Mouse (Mus musculus): Measurements from ENCODE around the gene Samd15. TPM values are rescaled to one million over a fixed set of nuclear protein-coding genes. Genes with fewer than 3 reads are reported as not detected.
"Not testable (repeated sequence)": the region's sequence is repeated elsewhere in the genome, so short reads cannot be mapped to it uniquely, and the experiment has no call there.

Gene Samd15
- polyA plus RNA-seq (2015; fragmentation: Nextera tagmentation; extraction: Ambion mirVana) = 0.85 and 1.0 TPM in 2 replicates

DNA sequence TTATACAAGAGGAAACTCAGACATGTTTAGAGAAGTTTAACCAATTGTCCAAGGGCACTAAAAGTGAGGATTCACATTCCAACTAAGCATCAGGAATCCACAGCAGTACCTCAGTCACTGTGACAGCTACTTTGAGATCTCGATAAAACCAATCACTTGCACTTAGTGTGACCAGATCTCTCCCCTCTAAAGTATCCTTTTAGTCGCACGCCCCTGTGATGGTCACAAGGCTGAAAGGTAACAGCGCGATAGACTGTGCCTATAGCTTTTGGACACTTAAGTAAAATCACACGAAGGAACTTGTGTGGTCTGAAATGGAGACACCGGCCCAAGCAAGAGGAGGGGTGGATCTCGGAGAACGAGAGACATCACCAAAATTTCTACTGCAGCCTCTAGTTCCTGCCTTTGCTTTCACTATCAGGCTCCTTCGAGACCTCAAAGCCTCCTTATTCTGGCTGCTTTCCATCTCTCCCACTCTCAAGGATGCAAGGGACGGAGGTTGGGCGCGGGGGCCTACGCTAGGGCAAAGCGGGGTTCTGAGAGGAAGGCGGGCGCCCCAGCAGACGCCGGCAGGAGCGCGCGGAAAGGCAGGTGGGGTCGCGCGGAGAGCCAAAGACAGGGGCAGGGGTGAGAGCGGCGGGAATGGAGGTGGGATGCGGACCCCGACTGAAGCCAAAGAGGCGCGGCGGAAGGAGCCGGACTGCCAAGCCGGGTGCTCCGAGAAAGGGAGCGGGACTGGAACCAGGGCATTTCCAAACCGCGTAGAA lies at the start of gene Samd15:
TSS of gene Samd15 (plus strand) at position 518 of the 767 bp plus-strand sequence.
- H3K9me3 ChIP-seq (ENCODE audit: control insufficient read depth, low read length) = no peaks in the 10 kb centered on the region
- H3K4me1 ChIP-seq (replicated peaks; ENCODE audit: control insufficient read depth, insufficient read depth) = no peaks in the 10 kb centered on the region
- peak within 1 kb of the TSS; percentile 90 for H3K4me3 ChIP-seq (ENCODE audit: low read depth, low read length)
- ATAC-seq (ENCODE audit: low FRiP score, low TSS enrichment) (peak; percentile 62), DNase-seq (ENCODE audit: low spot score) (peak; percentile 38)
- WGBS = under 1% methylated on average over 34 of the region's 38 CpGs
- H3K9ac ChIP-seq (ENCODE audit: low read length) = peak within 1 kb of the TSS; percentile 94
- peak within 1 kb of the TSS; percentile 67 for H3K27ac ChIP-seq (replicated peaks)
- H3K36me3 ChIP-seq (ENCODE audit: control insufficient read depth, insufficient read depth, low read length) = no peaks in the 10 kb centered on the region
- peak within 1 kb of the TSS; percentile 97 for H3K4me2 ChIP-seq (replicated peaks; ENCODE audit: low read depth)
- TF ChIP-seq EP300 (optimal IDR thresholded peaks at IDR 0.05) = no peak
- no peak for TF ChIP-seq CTCF (IDR thresholded peaks at IDR 0.05; ENCODE audit: low read depth)
- H3K27me3 ChIP-seq (ENCODE audit: control insufficient read depth, insufficient read depth, low read length) = no peaks in the 10 kb centered on the region

GRCm38 (mm10) chr12:87154448-87154847 lies 45.1 kb upstream of the Samd15 start:
- not testable (repeated sequence) for H3K4me2 ChIP-seq (replicated peaks; ENCODE audit: low read depth); ATAC-seq (ENCODE audit: low FRiP score, low TSS enrichment); H3K9ac ChIP-seq (ENCODE audit: low read length); H3K27ac ChIP-seq (replicated peaks); H3K36me3 ChIP-seq (ENCODE audit: control insufficient read depth, insufficient read depth, low read length); DNase-seq (ENCODE audit: low spot score); H3K9me3 ChIP-seq (ENCODE audit: control insufficient read depth, low read length); H3K27me3 ChIP-seq (ENCODE audit: control insufficient read depth, insufficient read depth, low read length); H3K4me3 ChIP-seq (ENCODE audit: low read depth, low read length); H3K4me1 ChIP-seq (replicated peaks; ENCODE audit: control insufficient read depth, insufficient read depth)
- WGBS = 90% methylated on average over 4 of the region's 4 CpGs

DNA sequence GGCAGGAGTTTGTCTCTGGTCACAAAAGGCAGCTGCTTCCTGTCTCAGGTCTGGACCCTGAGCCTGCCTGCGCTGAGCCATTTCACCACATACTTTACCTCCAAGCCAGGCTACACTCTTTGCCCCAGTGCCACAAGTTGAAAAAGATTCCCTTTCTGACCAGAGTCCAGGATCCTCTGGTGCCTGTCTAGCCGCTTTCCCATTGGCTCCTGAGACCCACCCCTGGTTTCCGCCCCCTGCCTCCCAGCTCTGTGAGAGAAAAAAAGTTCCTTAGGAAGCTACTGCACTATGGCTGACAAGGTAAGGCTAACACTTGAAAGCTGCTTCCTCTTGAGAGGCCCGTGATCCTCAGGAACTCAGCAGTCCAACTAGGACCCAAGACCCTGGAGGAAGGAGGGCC lies 42.2 kb upstream of the Samd15 start:
- no peak overlapping the region for H3K27ac ChIP-seq (replicated peaks)
- H3K4me2 ChIP-seq (replicated peaks; ENCODE audit: low read depth) = no peak overlapping the region
- no peaks in the 10 kb centered on the region for H3K4me1 ChIP-seq (replicated peaks; ENCODE audit: control insufficient read depth, insufficient read depth)
- DNase-seq (ENCODE audit: low spot score) = peak; percentile 56
- 34% methylated on average over 4 of the region's 4 CpGs for WGBS
- H3K27me3 ChIP-seq (ENCODE audit: control insufficient read depth, insufficient read depth, low read length) = no peaks in the 10 kb centered on the region
- ATAC-seq (ENCODE audit: low FRiP score, low TSS enrichment) = peak; percentile 67; the same call in 1 of the 2 replicates
- H3K9ac ChIP-seq (ENCODE audit: low read length) = no peak overlapping the region
- H3K4me3 ChIP-seq (ENCODE audit: low read depth, low read length) = no peak overlapping the region
- no peaks in the 10 kb centered on the region for H3K9me3 ChIP-seq (ENCODE audit: control insufficient read depth, low read length)
- TF ChIP-seq CTCF (IDR thresholded peaks at IDR 0.05; ENCODE audit: low read depth) (no peak), EP300 (optimal IDR thresholded peaks at IDR 0.05) (no peak)
- H3K36me3 ChIP-seq (ENCODE audit: control insufficient read depth, insufficient read depth, low read length) = no peaks in the 10 kb centered on the region; the same call in 1 of the 2 replicates

- Histone ChIP-seq H3K27ac (replicated peaks) (no peak overlapping the region), H3K27me3 (ENCODE audit: control insufficient read depth, insufficient read depth, low read length) (no peaks in the 10 kb centered on the region), H3K4me3 (ENCODE audit: low read depth, low read length) (no peak overlapping the region), H3K36me3 (ENCODE audit: control insufficient read depth, insufficient read depth, low read length) (no peaks in the 10 kb centered on the region; the same call in 1 of the 2 replicates), H3K4me2 (replicated peaks; ENCODE audit: low read depth) (no peak overlapping the region), H3K9me3 (ENCODE audit: control insufficient read depth, low read length) (no peaks in the 10 kb centered on the region), H3K4me1 (replicated peaks; ENCODE audit: control insufficient read depth, insufficient read depth) (no peaks in the 10 kb centered on the region), H3K9ac (ENCODE audit: low read length) (no peak overlapping the region)
- 0 out of 2 replicates have a peak, but pooled peaks have one; percentile 45 for ATAC-seq (ENCODE audit: low FRiP score, low TSS enrichment)
- no peak for TF ChIP-seq EP300 (optimal IDR thresholded peaks at IDR 0.05)
- DNase-seq (ENCODE audit: low spot score) = no peak
- WGBS = 52% methylated on average over 7 of the region's 7 CpGs
Observed at GRCm38 (mm10) chr12:87158099-87158498, 41.4 kb upstream of the Samd15 start.

- Histone ChIP-seq H3K4me1 (replicated peaks; ENCODE audit: control insufficient read depth, insufficient read depth) (no peaks in the 10 kb centered on the region), H3K9me3 (ENCODE audit: control insufficient read depth, low read length) (no peaks in the 10 kb centered on the region), H3K36me3 (ENCODE audit: control insufficient read depth, insufficient read depth, low read length) (peaks cover 2% of the 10 kb centered on the region; the same call in 1 of the 2 replicates), H3K9ac (ENCODE audit: low read length) (no peak overlapping the region), H3K4me2 (replicated peaks; ENCODE audit: low read depth) (no peak overlapping the region), H3K4me3 (ENCODE audit: low read depth, low read length) (no peak overlapping the region), H3K27me3 (ENCODE audit: control insufficient read depth, insufficient read depth, low read length) (no peaks in the 10 kb centered on the region), H3K27ac (replicated peaks) (no peak overlapping the region)
- no peak for DNase-seq (ENCODE audit: low spot score)
- TF ChIP-seq CTCF (IDR thresholded peaks at IDR 0.05; ENCODE audit: low read depth) (no peak), EP300 (optimal IDR thresholded peaks at IDR 0.05) (no peak)
- ATAC-seq (ENCODE audit: low FRiP score, low TSS enrichment) = no peak
- 75% methylated on average over 1 of the region's 1 CpGs for WGBS
Observed at GRCm38 (mm10) chr12:87160310-87160709, 39.2 kb upstream of the Samd15 start.

DNA sequence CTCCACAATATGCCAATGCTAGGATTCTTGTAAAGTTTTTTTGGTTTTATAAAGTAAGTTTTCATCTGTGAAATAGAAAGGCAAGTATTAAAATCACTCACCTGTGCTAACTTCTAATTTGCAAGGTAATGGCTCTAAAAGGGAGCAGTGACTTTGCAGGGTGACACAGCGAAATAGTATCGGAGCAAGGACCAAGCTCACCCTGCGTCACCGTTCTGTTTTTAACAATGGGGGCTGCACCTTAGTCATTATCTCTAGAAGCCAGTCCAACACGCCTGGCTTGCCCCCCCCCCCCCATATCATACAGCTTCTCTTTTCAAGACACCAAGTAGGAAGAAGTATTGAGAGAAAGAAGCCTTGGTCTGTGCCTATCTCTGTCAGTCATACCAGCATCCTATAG lies 38.7 kb upstream of the Samd15 start:
- H3K36me3 ChIP-seq (ENCODE audit: control insufficient read depth, insufficient read depth, low read length) = peaks cover 2% of the 10 kb centered on the region; the same call in 1 of the 2 replicates
- no peak overlapping the region for H3K27ac ChIP-seq (replicated peaks)
- no peaks in the 10 kb centered on the region for H3K27me3 ChIP-seq (ENCODE audit: control insufficient read depth, insufficient read depth, low read length)
- no peak overlapping the region for H3K4me3 ChIP-seq (ENCODE audit: low read depth, low read length)
- WGBS = 87% methylated on average over 5 of the region's 5 CpGs
- TF ChIP-seq CTCF (IDR thresholded peaks at IDR 0.05; ENCODE audit: low read depth) (no peak), EP300 (optimal IDR thresholded peaks at IDR 0.05) (no peak)
- DNase-seq (ENCODE audit: low spot score) (no peak), ATAC-seq (ENCODE audit: low FRiP score, low TSS enrichment) (no peak)
- no peak overlapping the region for H3K4me2 ChIP-seq (replicated peaks; ENCODE audit: low read depth)
- H3K9ac ChIP-seq (ENCODE audit: low read length) = no peak overlapping the region
- H3K9me3 ChIP-seq (ENCODE audit: control insufficient read depth, low read length) = no peaks in the 10 kb centered on the region
- no peaks in the 10 kb centered on the region for H3K4me1 ChIP-seq (replicated peaks; ENCODE audit: control insufficient read depth, insufficient read depth)

Measured in stomach, postnatal 0 days (tissue).